Mouse (Mus musculus) heart, postnatal 0 days (tissue): ENCODE data around the gene Gnaq.

ENCODE experiments used
- CTCF ChIP-seq: IDR thresholded peaks from 2 replicates; pipeline ENCODE4 v1.5.1; 2016; ENCODE audit warnings: antibody characterized with exemption, control low read depth, low read depth
- EP300 ChIP-seq: IDR thresholded peaks from 2 replicates; pipeline ENCODE4 v1.6.1; 2016; ENCODE audit warnings: antibody characterized with exemption, low read depth

DNA sequence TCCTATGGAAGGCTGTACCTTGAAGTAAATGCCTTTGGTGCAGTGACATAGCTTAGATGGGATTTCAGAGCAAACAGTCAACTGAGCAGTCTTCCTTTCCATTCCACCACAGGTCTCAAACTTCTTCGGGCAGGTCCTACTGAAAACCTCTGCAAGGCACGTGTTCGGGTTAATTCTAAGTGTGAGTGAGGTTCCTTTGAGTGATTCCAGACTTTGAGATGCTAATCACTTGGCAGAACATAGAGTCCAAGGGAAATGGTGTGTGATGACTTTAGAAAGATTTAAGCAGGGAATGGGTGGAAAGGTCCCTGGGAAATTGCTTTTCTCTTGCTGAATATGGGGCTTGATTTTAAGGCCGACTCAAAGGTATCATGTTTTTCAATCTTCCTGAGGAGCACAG is 14.2 kb upstream of the Gnaq start:
- TF ChIP-seq CTCF, result no peak
- TF ChIP-seq EP300, result no peak
